Mouse (Mus musculus) spleen, adult 12 weeks (tissue): ENCODE data around the gene Neurl4.
"Not testable (repeated sequence)": the region's sequence is repeated elsewhere in the genome, so short reads cannot be mapped to it uniquely, and the experiment has no call there.

Experiments used
- DNase-seq: peaks from one replicate; pipeline ENCODE4 v3.0.0; 2022; ENCODE audit warnings: low spot score

Gene Neurl4

DNA sequence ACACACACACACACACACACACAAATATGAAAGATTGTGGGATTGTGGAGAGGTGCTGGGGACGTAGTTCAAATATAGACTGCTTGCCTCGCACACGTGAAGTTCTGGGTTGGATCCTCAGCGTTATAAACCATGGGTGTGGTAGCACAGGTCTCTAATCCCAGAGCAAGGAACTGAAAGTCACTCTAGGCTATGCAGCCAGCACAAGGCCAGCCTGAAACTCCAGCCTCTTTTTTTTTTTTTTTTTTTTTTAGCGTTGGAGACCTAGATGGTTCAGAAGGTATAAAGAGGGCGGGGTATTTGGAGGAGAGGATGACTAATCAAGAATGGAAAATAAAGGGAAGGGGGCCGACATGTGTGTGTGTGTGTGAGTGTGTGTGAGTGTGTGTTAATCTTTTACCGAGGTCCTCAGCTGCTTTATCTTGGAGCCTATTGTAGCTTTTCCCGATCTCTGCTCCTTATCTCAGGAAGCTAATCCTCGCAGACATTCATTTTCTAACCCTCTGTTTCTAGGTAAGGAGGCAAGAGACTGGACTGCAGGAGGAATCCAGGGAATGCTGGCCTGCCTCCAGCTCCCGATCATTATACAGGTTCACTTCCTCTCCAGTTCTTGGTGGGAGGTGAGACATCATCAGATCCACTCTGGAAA is 52.5 kb downstream of the Neurl4 start:
- DNase-seq = no peak

DNA sequence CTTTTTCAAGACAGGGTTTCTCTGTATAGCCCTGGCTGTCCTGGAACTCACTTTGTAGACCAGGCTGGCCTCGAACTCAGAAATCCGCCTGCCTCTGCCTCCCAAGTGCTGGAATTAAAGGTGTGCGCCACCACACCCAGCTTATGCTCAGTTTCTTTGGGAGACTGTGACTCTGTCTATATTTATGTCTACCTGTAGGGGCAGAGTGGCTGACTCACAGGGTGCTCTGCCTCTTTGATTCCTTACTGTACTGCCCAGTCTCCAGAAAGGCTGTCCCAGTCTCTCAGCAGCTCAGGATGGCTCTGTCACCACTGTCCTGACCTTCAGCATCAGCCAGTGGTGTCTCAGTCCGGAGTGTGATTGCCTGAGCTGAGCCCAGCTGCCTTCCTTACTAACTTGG is 54.7 kb downstream of the Neurl4 start:
- not testable (repeated sequence) for DNase-seq

DNA sequence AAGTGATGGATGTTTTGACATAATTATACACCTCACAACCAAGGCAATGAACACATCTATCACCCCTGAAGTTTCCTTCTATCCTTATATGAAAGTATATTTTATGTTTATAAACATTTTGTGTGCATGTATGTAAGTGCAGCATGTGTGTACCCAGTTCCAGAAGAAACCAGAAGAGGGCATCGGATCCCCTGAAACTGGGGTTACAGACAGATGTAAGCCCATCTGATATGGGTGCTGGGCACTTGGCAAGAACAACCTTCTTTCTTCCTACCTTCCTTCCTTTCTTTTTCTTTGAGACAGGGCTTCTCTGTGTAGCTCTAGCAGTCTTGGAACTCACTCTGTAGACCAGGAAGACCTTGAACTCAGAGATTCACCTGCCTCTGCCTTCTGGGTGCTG is 55.3 kb downstream of the Neurl4 start:
- DNase-seq = no peak

DNA sequence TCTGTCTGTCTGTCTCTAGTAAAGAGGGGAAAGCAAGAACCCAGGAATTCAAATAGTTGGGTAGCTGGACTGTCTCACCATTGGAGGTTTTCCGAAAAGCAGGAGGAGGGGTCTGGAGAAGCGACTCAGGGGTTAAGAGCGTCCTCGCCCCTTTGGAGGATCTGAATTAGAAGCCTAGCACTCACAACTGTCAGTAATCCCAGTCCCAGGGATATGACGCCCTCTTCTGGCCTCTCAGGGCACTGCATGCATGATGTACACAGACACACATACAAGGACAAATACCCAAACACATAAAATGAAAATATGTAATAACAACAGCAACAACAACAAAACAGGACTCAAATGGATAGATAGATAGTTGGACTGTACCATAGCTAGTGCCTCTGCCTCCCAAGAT is 59.7 kb downstream of the Neurl4 start:
- no peak for DNase-seq

DNA sequence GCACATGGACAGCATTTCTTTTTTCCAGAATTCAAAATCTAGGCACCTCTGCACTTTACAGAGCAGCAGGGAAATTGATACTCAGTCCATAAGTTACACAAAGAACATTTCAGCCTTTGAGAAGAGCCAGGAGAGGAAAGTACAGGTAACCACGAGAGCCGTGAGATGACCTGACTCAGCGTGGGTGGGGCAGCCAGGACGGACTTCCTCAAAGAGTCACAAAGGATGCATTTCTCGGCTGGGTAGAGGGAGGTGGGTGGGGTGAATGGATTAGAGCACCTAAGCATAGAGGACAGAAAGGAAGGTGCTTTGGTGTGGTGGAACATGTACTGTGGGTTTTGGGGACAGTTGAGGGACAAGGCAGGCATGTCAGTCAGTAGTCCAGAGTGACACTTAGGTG is 61.0 kb downstream of the Neurl4 start:
- DNase-seq = no peak
